Mouse (Mus musculus): ENCODE results near the gene Cnot3.

DNA sequence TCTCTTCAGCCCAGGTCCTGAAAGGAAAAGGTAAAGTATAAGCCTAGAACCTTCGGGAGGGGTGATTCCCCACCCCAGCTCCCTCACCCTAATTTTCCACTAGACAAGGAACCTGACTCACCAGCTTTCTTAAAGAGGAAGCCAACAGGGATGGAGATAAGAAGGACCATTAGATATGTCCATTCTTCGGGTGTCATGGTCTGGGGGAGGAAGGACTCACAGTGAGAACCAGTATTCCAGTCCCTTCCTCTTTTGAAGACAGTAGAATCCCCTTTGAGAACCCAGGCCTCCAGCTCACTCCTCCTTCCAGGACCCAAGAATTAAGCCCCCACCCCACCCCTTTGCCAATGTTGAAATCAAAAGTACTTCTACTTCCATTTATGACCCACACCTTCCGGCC is 46.9 kb downstream of the Cnot3 start:
- no peak for TF ChIP-seq CTCF (IDR thresholded peaks at IDR 0.05; ENCODE audit: control insufficient read depth, insufficient read depth, low read length)
- no peak for TF ChIP-seq POLR2A (IDR thresholded peaks at IDR 0.05; ENCODE audit: borderline replicate concordance, control insufficient read depth, low read depth, low read length)

Measured in bone marrow, adult 2 months (tissue).